Mouse (Mus musculus) right cerebral cortex, postnatal 4 days (tissue): ENCODE measurements around the gene Gpr26.

Experiments
- DNase-seq: peaks from one replicate; pipeline ENCODE4 v3.0.0-alpha.2; 2022

Gpr26 gene

GRCm38 (mm10) chr7:132031940-132032531 is 65.8 kb downstream of the Gpr26 start:
- DNase-seq: no peak
